In genomic region chr6:126588761-126589160, GRCm38 (mm10) we compare ENCODE assay signal across 24 mouse cellular contexts. TPM values are rescaled to one million over a fixed set of nuclear protein-coding genes. Genes with fewer than 3 reads are reported as not detected.
"Had no signal": no experiment of that assay in that cellular context is flagged by ENCODE, and none has a peak within 500 bp of the region (broad histone marks: within the 10 kb centered on the region; RNA-seq: fewer than 3 reads in every experiment).

No protein-coding gene starts in this region.

- H3K4me1 ChIP-seq: liver, embryonic 12.5 days; liver, embryonic 15.5 days; lung, embryonic 15.5 days; megakaryocyte, embryonic 14.5 days; midbrain, embryonic 10.5 days; midbrain, embryonic 13.5 days had no signal

- H3K4me3 ChIP-seq: limb, embryonic 10.5 days; limb, embryonic 13.5 days; liver, embryonic 12.5 days; liver, embryonic 15.5 days; lung, embryonic 15.5 days; megakaryocyte, embryonic 14.5 days; midbrain, embryonic 10.5 days; midbrain, embryonic 13.5 days had no signal

- DNase-seq: kidney, adult 18-20 months; kidney, adult 9 months; kidney, postnatal 14 days; kidney, postnatal 4 days; layer of hippocampus, adult 9-11 months; layer of hippocampus, postnatal 36 days; liver; lung, adult 18-20 months; lung, postnatal 10 days; lung, postnatal 36 days; retina, postnatal 1 day; right cerebral cortex, postnatal 4 days; thymus, adult 2 months; thymus, postnatal 14 days; thymus, postnatal 4 days had no signal

- H3K27ac ChIP-seq: limb, embryonic 10.5 days; limb, embryonic 13.5 days; liver, embryonic 12.5 days; liver, embryonic 15.5 days; lung, embryonic 15.5 days; midbrain, embryonic 10.5 days; midbrain, embryonic 13.5 days; stomach, postnatal 0 days had no signal

RNA-seq across cellular contexts. Expression of gene Kcna1, which starts 57.4 kb away (rescaled TPM):
- polyA plus RNA-seq: liver, embryonic 15.5 days had no signal
